Mouse (Mus musculus): ENCODE measurements at regions not wholly inside any gene's neighbourhood (a gene's known extent, or its start where the extent isn't known, plus 50 kb on each side); places are given as distances from the start of the nearest gene placed in this dataset.

GRCm38 (mm10) chr13:28666832-28667231 is 286.7 kb downstream of the Sox4 start:
- Histone ChIP-seq H3K36me3 (replicated peaks) (peaks cover 12% of the 10 kb centered on the region), H3K27ac (no peak overlapping the region), H3K27me3 (no peaks in the 10 kb centered on the region), H3K4me3 (replicated peaks) (no peak overlapping the region), H3K9ac (no peak overlapping the region), H3K4me2 (no peak overlapping the region), H3K9me3 (no peaks in the 10 kb centered on the region), H3K4me1 (peaks cover 38% of the 10 kb centered on the region)
- 83% methylated on average over 3 of the region's 3 CpGs for WGBS
- ATAC-seq (ENCODE audit: low FRiP score), result no peak

DNA sequence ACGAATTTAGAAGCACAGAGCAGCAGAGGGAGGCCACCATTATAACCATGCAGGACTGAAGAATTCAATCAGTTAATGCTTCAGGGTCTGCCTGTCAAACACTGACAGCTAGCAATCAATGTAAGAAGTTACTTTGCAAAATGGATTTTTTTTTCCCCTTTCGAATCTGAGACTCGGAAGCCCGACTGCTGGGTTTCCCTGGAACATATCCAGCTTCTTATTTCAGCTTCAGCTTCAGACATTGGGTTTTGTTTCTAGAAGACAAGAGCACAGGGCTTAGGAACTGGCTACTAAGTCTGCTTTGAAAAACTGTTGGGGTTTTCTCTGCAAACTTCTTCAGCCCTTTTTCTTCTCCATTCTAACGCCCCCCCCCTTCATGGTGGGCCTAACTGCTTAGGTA is 288.4 kb downstream of the Sox4 start:
- H3K36me3 ChIP-seq (replicated peaks), result peaks cover 12% of the 10 kb centered on the region
- 64% methylated on average over 5 of the region's 5 CpGs for WGBS
- H3K4me2 ChIP-seq, result no peak overlapping the region
- H3K9ac ChIP-seq, result no peak overlapping the region
- H3K27ac ChIP-seq, result peak overlapping the region; percentile 86
- H3K4me3 ChIP-seq (replicated peaks), result no peak overlapping the region
- H3K4me1 ChIP-seq, result peaks cover 43% of the 10 kb centered on the region
- no peaks in the 10 kb centered on the region for H3K27me3 ChIP-seq
- H3K9me3 ChIP-seq, result no peaks in the 10 kb centered on the region
- ATAC-seq (ENCODE audit: low FRiP score), result no peak

DNA sequence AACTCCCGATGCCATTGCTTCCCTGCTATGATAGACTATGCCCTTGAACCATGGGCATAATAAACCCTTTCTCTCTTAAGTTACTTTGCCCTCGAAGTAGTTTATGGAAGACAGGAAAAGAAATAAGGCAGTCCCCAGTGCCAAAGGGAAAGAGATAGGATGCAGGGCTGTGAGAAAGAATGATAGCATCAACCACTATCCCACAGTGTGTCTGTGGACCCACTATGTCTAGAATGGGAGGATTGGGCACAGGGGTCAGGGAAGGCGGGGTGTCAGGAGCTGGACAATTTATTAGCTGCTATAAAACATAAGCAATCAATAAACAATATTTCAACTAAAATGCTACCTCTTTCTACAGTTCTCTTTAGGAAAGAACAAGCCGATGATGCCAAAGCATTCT is 288.8 kb downstream of the Sox4 start:
- no peak overlapping the region for H3K9ac ChIP-seq
- no peak; the same call in 1 of the 2 replicates for ATAC-seq (ENCODE audit: low FRiP score)
- peaks cover 46% of the 10 kb centered on the region for H3K4me1 ChIP-seq
- H3K4me2 ChIP-seq, result no peak overlapping the region
- peak overlapping the region; percentile 86 for H3K27ac ChIP-seq
- WGBS, result 49% methylated on average over 4 of the region's 4 CpGs
- no peak overlapping the region for H3K4me3 ChIP-seq (replicated peaks)
- peaks cover 12% of the 10 kb centered on the region for H3K36me3 ChIP-seq (replicated peaks)
- H3K27me3 ChIP-seq, result no peaks in the 10 kb centered on the region
- no peaks in the 10 kb centered on the region for H3K9me3 ChIP-seq

- Histone ChIP-seq H3K27ac (peak overlapping the region; percentile 86), H3K36me3 (replicated peaks) (peaks cover 12% of the 10 kb centered on the region), H3K4me1 (peaks cover 49% of the 10 kb centered on the region), H3K27me3 (no peaks in the 10 kb centered on the region), H3K9ac (no peak overlapping the region), H3K4me2 (no peak overlapping the region), H3K9me3 (no peaks in the 10 kb centered on the region), H3K4me3 (replicated peaks) (no peak overlapping the region)
- WGBS, result 19% methylated on average over 7 of the region's 7 CpGs
- peak; percentile 69 for ATAC-seq (ENCODE audit: low FRiP score)
Observed at GRCm38 (mm10) chr13:28663950-28664681, 289.4 kb downstream of the Sox4 start.

GRCm38 (mm10) chr13:28663459-28663858 is 290.1 kb downstream of the Sox4 start:
- ATAC-seq (ENCODE audit: low FRiP score), result peak; percentile 21; the same call in 1 of the 2 replicates
- 0 out of 2 replicates have a peak overlapping the region, but pooled peaks have one; percentile 50 for H3K27ac ChIP-seq

DNA sequence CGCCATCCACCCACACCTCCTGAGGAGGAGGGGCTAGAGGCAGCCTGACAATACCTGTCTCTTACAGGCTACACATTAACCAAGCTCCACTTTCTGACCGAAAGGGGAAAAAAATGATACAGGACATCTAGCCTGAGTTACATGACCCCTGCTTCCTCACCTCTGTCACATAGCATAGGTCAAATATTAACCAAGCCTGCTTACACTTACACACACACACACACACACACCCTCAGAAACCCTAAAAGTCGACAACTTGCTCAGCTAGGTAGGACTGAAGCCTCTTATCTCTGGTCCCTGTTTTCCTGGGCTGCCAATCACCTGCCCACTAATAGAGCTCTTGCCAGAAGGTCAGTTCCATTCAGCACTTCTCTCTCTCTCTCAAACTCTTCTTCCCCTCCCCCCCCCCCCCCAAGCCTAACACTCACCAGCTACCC is 291.2 kb downstream of the Sox4 start:
- Histone ChIP-seq H3K4me1 (peaks cover 44% of the 10 kb centered on the region), H3K27ac (no peak overlapping the region), H3K36me3 (replicated peaks) (no peaks in the 10 kb centered on the region), H3K9ac (no peak overlapping the region), H3K9me3 (no peaks in the 10 kb centered on the region), H3K27me3 (no peaks in the 10 kb centered on the region), H3K4me3 (replicated peaks) (no peak overlapping the region), H3K4me2 (no peak overlapping the region)
- WGBS, result 90% methylated on average over 3 of the region's 3 CpGs
- no peak for ATAC-seq (ENCODE audit: low FRiP score)

More at GRCm38 (mm10) chr13:28663459-28663858, 290.1 kb downstream of the Sox4 start:
- H3K4me3 ChIP-seq (replicated peaks), result no peak overlapping the region
- H3K9ac ChIP-seq, result no peak overlapping the region
- H3K27me3 ChIP-seq, result no peaks in the 10 kb centered on the region
- 13% methylated on average over 5 of the region's 5 CpGs for WGBS
- no peak overlapping the region for H3K4me2 ChIP-seq
- no peaks in the 10 kb centered on the region for H3K9me3 ChIP-seq
- peaks cover 11% of the 10 kb centered on the region for H3K36me3 ChIP-seq (replicated peaks)
- H3K4me1 ChIP-seq, result peaks cover 49% of the 10 kb centered on the region

- 81% methylated on average over 2 of the region's 2 CpGs for WGBS
- H3K36me3 ChIP-seq (replicated peaks), result no peaks in the 10 kb centered on the region
Observed at GRCm38 (mm10) chr13:28660151-28660550, 293.4 kb downstream of the Sox4 start.

GRCm38 (mm10) chr13:28658652-28659051 is 294.9 kb downstream of the Sox4 start:
- 82% methylated on average over 5 of the region's 5 CpGs for WGBS
- no peak overlapping the region for H3K4me3 ChIP-seq (replicated peaks)
- ATAC-seq (ENCODE audit: low FRiP score), result no peak

More at GRCm38 (mm10) chr13:28660151-28660550, 293.4 kb downstream of the Sox4 start:
- ATAC-seq (ENCODE audit: low FRiP score), result no peak
- H3K9ac ChIP-seq, result no peak overlapping the region
- H3K9me3 ChIP-seq, result no peaks in the 10 kb centered on the region
- no peak overlapping the region for H3K27ac ChIP-seq
- H3K4me3 ChIP-seq (replicated peaks), result no peak overlapping the region
- H3K4me2 ChIP-seq, result no peak overlapping the region
- H3K27me3 ChIP-seq, result no peaks in the 10 kb centered on the region
- H3K4me1 ChIP-seq, result peaks cover 34% of the 10 kb centered on the region

DNA sequence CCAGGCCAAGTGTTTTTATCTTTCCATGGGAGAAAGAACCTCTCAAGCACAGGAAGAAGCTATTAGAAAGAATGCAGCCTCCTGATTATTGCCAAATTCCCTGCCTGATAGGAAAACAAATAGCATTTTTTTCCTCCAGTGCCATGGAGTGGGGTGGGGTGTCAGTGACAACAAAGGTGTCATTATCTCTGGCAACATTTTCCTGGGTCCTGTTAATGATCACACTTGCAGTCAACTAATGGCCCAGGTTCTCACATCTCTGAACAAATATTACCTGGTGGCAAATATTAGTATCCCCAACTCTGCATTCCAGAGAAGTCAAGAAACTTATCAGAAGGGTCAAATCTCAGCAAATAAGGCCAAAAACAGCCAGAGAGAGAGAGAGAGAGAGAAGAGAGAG is 298.6 kb downstream of the Sox4 start:
- Histone ChIP-seq H3K9me3 (no peaks in the 10 kb centered on the region), H3K27ac (no peak overlapping the region), H3K4me1 (peaks cover 5% of the 10 kb centered on the region; the same call in 1 of the 2 replicates), H3K36me3 (replicated peaks) (no peaks in the 10 kb centered on the region), H3K27me3 (no peaks in the 10 kb centered on the region), H3K9ac (no peak overlapping the region), H3K4me2 (no peak overlapping the region), H3K4me3 (replicated peaks) (no peak overlapping the region)
- no peak for ATAC-seq (ENCODE audit: low FRiP score)

More at GRCm38 (mm10) chr13:28658652-28659051, 294.9 kb downstream of the Sox4 start:
- no peaks in the 10 kb centered on the region for H3K27me3 ChIP-seq
- H3K36me3 ChIP-seq (replicated peaks), result no peaks in the 10 kb centered on the region
- no peak overlapping the region for H3K27ac ChIP-seq
- no peaks in the 10 kb centered on the region for H3K9me3 ChIP-seq
- peaks cover 20% of the 10 kb centered on the region for H3K4me1 ChIP-seq
- H3K4me2 ChIP-seq, result no peak overlapping the region
- no peak overlapping the region for H3K9ac ChIP-seq

- H3K4me3 ChIP-seq (replicated peaks), result no peak overlapping the region
- WGBS, result 85% methylated on average over 4 of the region's 4 CpGs
- H3K36me3 ChIP-seq (replicated peaks), result no peaks in the 10 kb centered on the region
- no peaks in the 10 kb centered on the region for H3K4me1 ChIP-seq
- no peak overlapping the region for H3K4me2 ChIP-seq
- ATAC-seq (ENCODE audit: low FRiP score), result no peak
- no peak overlapping the region for H3K27ac ChIP-seq
- no peaks in the 10 kb centered on the region for H3K9me3 ChIP-seq
- no peaks in the 10 kb centered on the region for H3K27me3 ChIP-seq
- no peak overlapping the region for H3K9ac ChIP-seq
Observed at GRCm38 (mm10) chr13:28653362-28653761, 300.2 kb downstream of the Sox4 start.

DNA sequence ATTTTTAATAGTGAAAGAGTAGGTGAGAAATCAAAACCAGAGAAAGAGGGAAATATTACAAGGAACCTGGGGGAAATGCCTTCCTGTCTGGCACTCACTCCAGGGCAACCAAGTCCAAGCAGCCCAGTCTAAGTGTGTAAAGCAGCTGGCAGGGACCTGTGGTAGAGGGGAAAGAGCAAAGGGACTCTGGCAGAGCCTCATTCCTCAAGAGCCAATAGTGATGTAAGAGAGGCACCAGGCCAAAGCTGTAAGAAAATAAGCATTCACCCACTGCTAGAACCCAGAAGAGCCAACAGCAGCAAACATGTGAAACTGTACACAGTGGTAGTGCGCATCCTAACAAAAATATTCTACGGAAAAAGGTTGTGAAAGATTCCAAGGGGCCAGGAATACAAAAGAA is 301.7 kb downstream of the Sox4 start:
- Histone ChIP-seq H3K4me2 (no peak overlapping the region), H3K9me3 (no peaks in the 10 kb centered on the region), H3K36me3 (replicated peaks) (no peaks in the 10 kb centered on the region), H3K4me3 (replicated peaks) (no peak overlapping the region), H3K9ac (no peak overlapping the region), H3K4me1 (no peaks in the 10 kb centered on the region), H3K27me3 (no peaks in the 10 kb centered on the region), H3K27ac (no peak overlapping the region)
- no peak for ATAC-seq (ENCODE audit: low FRiP score)
- WGBS, result 94% methylated on average over 2 of the region's 2 CpGs

DNA sequence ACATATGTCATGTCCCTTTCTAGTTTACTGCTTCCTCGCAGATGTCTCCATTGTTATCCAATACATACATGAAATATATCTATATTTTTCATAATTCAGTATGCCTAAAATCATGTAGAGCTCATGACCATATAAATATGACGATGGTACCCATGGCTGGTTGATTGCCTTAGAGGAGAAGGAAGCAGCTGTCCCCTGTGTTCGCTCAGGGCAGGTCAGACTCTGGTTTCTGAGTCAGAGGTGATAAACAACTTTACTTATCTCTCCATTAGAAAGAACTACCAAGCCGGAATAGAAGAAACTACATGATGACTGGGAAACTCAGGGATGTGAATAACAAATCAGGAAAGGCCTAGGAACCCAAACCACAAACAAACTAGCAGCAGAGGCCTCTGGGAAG is 307.6 kb downstream of the Sox4 start:
- no peak for ATAC-seq (ENCODE audit: low FRiP score)
- no peaks in the 10 kb centered on the region for H3K36me3 ChIP-seq (replicated peaks)
- H3K4me1 ChIP-seq, result no peaks in the 10 kb centered on the region
- H3K27me3 ChIP-seq, result no peaks in the 10 kb centered on the region
- no peak overlapping the region for H3K4me2 ChIP-seq
- 94% methylated on average over 4 of the region's 4 CpGs for WGBS
- no peak overlapping the region for H3K4me3 ChIP-seq (replicated peaks)
- H3K9ac ChIP-seq, result no peak overlapping the region
- no peaks in the 10 kb centered on the region for H3K9me3 ChIP-seq
- no peak overlapping the region for H3K27ac ChIP-seq
